Mouse (Mus musculus) forebrain, embryonic 12.5 days (tissue): Measurements from ENCODE around the gene Irf1. TPM values are rescaled to one million over a fixed set of nuclear protein-coding genes. Genes with fewer than 3 reads are reported as not detected.
"Not testable (repeated sequence)": the region's sequence is repeated elsewhere in the genome, so short reads cannot be mapped to it uniquely, and the experiment has no call there.

ENCODE experiments used
- ATAC-seq: fragments of 200-750 bp; cut with Nextera tagmentation; 2 replicates; pipeline ENCODE4 v1.8.0; 2017; ENCODE audit warnings: moderate TSS enrichment; ENCODE audit not compliant: low FRiP score
- H3K27ac ChIP-seq: fragments of 300-500 bp; sonication (generic); 2 replicates; pipeline ENCODE4 v1.5.1; 2016; ENCODE audit warnings: mild to moderate bottlenecking
- H3K27me3 ChIP-seq: fragments of 300-500 bp; sonication (generic); 2 replicates; pipeline ENCODE4 v1.6.1; 2016; ENCODE audit warnings: mild to moderate bottlenecking
- H3K36me3 ChIP-seq: fragments of 300-500 bp; sonication (generic); replicated peaks from 2 replicates; pipeline ENCODE4 v1.6.1; 2016; ENCODE audit warnings: mild to moderate bottlenecking
- H3K4me1 ChIP-seq: fragments of 300-500 bp; sonication (generic); 2 replicates; pipeline ENCODE4 v1.6.1; 2016
- H3K4me2 ChIP-seq: fragments of 300-500 bp; sonication (generic); 2 replicates; pipeline ENCODE4 v1.6.1; 2016; ENCODE audit warnings: mild to moderate bottlenecking, moderate library complexity
- H3K4me3 ChIP-seq: fragments of 300-500 bp; sonication (generic); replicated peaks from 2 replicates; pipeline ENCODE4 v1.5.1; 2016; ENCODE audit warnings: mild to moderate bottlenecking
- H3K9ac ChIP-seq: fragments of 300-500 bp; sonication (generic); 2 replicates; pipeline ENCODE4 v1.6.1; 2016; ENCODE audit warnings: mild to moderate bottlenecking
- H3K9me3 ChIP-seq: fragments of 300-500 bp; sonication (generic); 2 replicates; pipeline ENCODE4 v1.6.1; 2016
- WGBS: fragments of 180-500 bp; shearing (Covaris S2); methylation state at CpG from one replicate; pipeline ENCODE4 v1.1.7; 2016; 5-methylcytosine and 5-hydroxymethylcytosine counted together
- polyA plus RNA-seq: library from polyadenylated mRNA; unstranded; fragments of >200 nt; fragmentation: Nextera tagmentation; extraction: Ambion mirVana; gene quantifications from 2 replicates; pipeline ENCODE4 v1.2.1, GENCODE M21; 2016

Gene Irf1
- polyA plus RNA-seq, 1 experiment from 2014 or later, result 3.9 TPM

GRCm38 (mm10) chr11:53747985-53748384 lies 21.8 kb upstream of the Irf1 start:
- H3K4me2 ChIP-seq, result no peak overlapping the region
- no peak overlapping the region for H3K27ac ChIP-seq
- H3K9me3 ChIP-seq, result no peaks in the 10 kb centered on the region
- no peak overlapping the region for H3K4me3 ChIP-seq
- 93% methylated on average over 9 of the region's 9 CpGs for WGBS
- no peak for ATAC-seq
- no peak overlapping the region for H3K9ac ChIP-seq
- no peaks in the 10 kb centered on the region; the same call in 1 of the 2 replicates for H3K4me1 ChIP-seq
- no peaks in the 10 kb centered on the region for H3K36me3 ChIP-seq
- H3K27me3 ChIP-seq, result no peaks in the 10 kb centered on the region

GRCm38 (mm10) chr11:53748614-53749013 lies 21.2 kb upstream of the Irf1 start:
- 96% methylated on average over 6 of the region's 6 CpGs for WGBS
- H3K9me3 ChIP-seq, result no peaks in the 10 kb centered on the region
- H3K4me2 ChIP-seq, result no peak overlapping the region
- ATAC-seq, result no peak
- H3K27ac ChIP-seq, result no peak overlapping the region
- no peaks in the 10 kb centered on the region; the same call in 1 of the 2 replicates for H3K4me1 ChIP-seq
- H3K4me3 ChIP-seq, result no peak overlapping the region
- H3K27me3 ChIP-seq, result no peaks in the 10 kb centered on the region
- H3K36me3 ChIP-seq, result no peaks in the 10 kb centered on the region
- H3K9ac ChIP-seq, result no peak overlapping the region

GRCm38 (mm10) chr11:53749306-53749705 lies 20.5 kb upstream of the Irf1 start:
- Histone ChIP-seq H3K4me2 (no peak overlapping the region), H3K4me1 (no peaks in the 10 kb centered on the region; the same call in 1 of the 2 replicates), H3K27me3 (no peaks in the 10 kb centered on the region), H3K36me3 (no peaks in the 10 kb centered on the region), H3K27ac (no peak overlapping the region), H3K9ac (no peak overlapping the region), H3K9me3 (no peaks in the 10 kb centered on the region), H3K4me3 (no peak overlapping the region)
- 73% methylated on average over 4 of the region's 4 CpGs for WGBS
- ATAC-seq, result no peak

GRCm38 (mm10) chr11:53749716-53750352 lies 20.0 kb upstream of the Irf1 start:
- H3K4me3 ChIP-seq, result no peak overlapping the region
- no peak overlapping the region for H3K4me2 ChIP-seq
- no peak overlapping the region for H3K27ac ChIP-seq
- no peaks in the 10 kb centered on the region for H3K9me3 ChIP-seq
- WGBS, result 54% methylated on average over 5 of the region's 5 CpGs
- no peak for ATAC-seq
- H3K36me3 ChIP-seq, result no peaks in the 10 kb centered on the region
- no peaks in the 10 kb centered on the region; the same call in 1 of the 2 replicates for H3K4me1 ChIP-seq
- no peak overlapping the region for H3K9ac ChIP-seq
- no peaks in the 10 kb centered on the region for H3K27me3 ChIP-seq

- Histone ChIP-seq H3K4me3 (no peak overlapping the region), H3K27me3 (peaks cover 16% of the 10 kb centered on the region), H3K27ac (no peak overlapping the region), H3K4me2 (no peak overlapping the region), H3K9ac (no peak overlapping the region), H3K36me3 (no peaks in the 10 kb centered on the region), H3K9me3 (no peaks in the 10 kb centered on the region), H3K4me1 (peaks cover 11% of the 10 kb centered on the region)
- ATAC-seq, result no peak
- WGBS, result 83% methylated on average over 12 of the region's 12 CpGs
Measured at GRCm38 (mm10) chr11:53755011-53755595, 14.7 kb upstream of the Irf1 start.

- H3K36me3 ChIP-seq, result no peaks in the 10 kb centered on the region
- no peak overlapping the region for H3K27ac ChIP-seq
- ATAC-seq, result no peak
- H3K9ac ChIP-seq, result no peak overlapping the region
- peaks cover 41% of the 10 kb centered on the region for H3K27me3 ChIP-seq
- peaks cover 21% of the 10 kb centered on the region for H3K4me1 ChIP-seq
- H3K9me3 ChIP-seq, result no peaks in the 10 kb centered on the region
- no peak overlapping the region for H3K4me2 ChIP-seq
- WGBS, result 93% methylated on average over 4 of the region's 4 CpGs
- H3K4me3 ChIP-seq, result no peak overlapping the region
Measured at GRCm38 (mm10) chr11:53757612-53758011, 12.2 kb upstream of the Irf1 start.

GRCm38 (mm10) chr11:53758033-53758432 lies 11.8 kb upstream of the Irf1 start:
- Histone ChIP-seq H3K4me1 (peaks cover 25% of the 10 kb centered on the region), H3K27me3 (peaks cover 45% of the 10 kb centered on the region)
- H3K4me3 ChIP-seq, ATAC-seq, H3K4me2 ChIP-seq, H3K36me3 ChIP-seq, H3K9ac ChIP-seq, H3K9me3 ChIP-seq, H3K27ac ChIP-seq: not testable (repeated sequence)
- WGBS, result 74% methylated on average over 9 of the region's 9 CpGs

GRCm38 (mm10) chr11:53758791-53759351 lies 10.9 kb upstream of the Irf1 start:
- Histone ChIP-seq H3K27me3 (peaks cover 53% of the 10 kb centered on the region), H3K9me3 (no peaks in the 10 kb centered on the region), H3K36me3 (no peaks in the 10 kb centered on the region), H3K4me1 (peaks cover 34% of the 10 kb centered on the region), H3K9ac (no peak overlapping the region), H3K4me2 (no peak overlapping the region), H3K27ac (no peak overlapping the region), H3K4me3 (no peak overlapping the region)
- WGBS, result 42% methylated on average over 6 of the region's 6 CpGs
- ATAC-seq, result no peak

GRCm38 (mm10) chr11:53759545-53760406 lies 10.0 kb upstream of the Irf1 start:
- WGBS, result 6% methylated on average over 22 of the region's 22 CpGs
- Histone ChIP-seq H3K36me3 (no peaks in the 10 kb centered on the region), H3K4me2 (peak overlapping the region; percentile 15), H3K4me1 (peaks cover 38% of the 10 kb centered on the region), H3K9ac (peak overlapping the region; percentile 5; the same call in 1 of the 2 replicates), H3K27me3 (peaks cover 60% of the 10 kb centered on the region), H3K9me3 (no peaks in the 10 kb centered on the region), H3K27ac (no peak overlapping the region), H3K4me3 (no peak overlapping the region)
- ATAC-seq, result no peak

GRCm38 (mm10) chr11:53761284-53761683 lies 8.5 kb upstream of the Irf1 start:
- Histone ChIP-seq H3K9ac (no peak overlapping the region), H3K4me3 (no peak overlapping the region), H3K4me2 (no peak overlapping the region), H3K4me1 (peaks cover 38% of the 10 kb centered on the region), H3K27ac (no peak overlapping the region), H3K27me3 (peaks cover 67% of the 10 kb centered on the region), H3K9me3 (no peaks in the 10 kb centered on the region), H3K36me3 (no peaks in the 10 kb centered on the region)
- WGBS, result 81% methylated on average over 5 of the region's 5 CpGs
- ATAC-seq, result no peak

- 60% methylated on average over 2 of the region's 2 CpGs for WGBS
- no peak for ATAC-seq
- Histone ChIP-seq H3K36me3 (no peaks in the 10 kb centered on the region), H3K9me3 (no peaks in the 10 kb centered on the region), H3K4me2 (no peak overlapping the region), H3K9ac (no peak overlapping the region), H3K4me1 (peaks cover 38% of the 10 kb centered on the region), H3K27me3 (peaks cover 71% of the 10 kb centered on the region), H3K27ac (no peak overlapping the region), H3K4me3 (no peak overlapping the region)
Measured at GRCm38 (mm10) chr11:53761822-53762221, 8.0 kb upstream of the Irf1 start.

GRCm38 (mm10) chr11:53762426-53762825 lies 7.4 kb upstream of the Irf1 start:
- H3K4me2 ChIP-seq, result peak overlapping the region; percentile 61
- peaks cover 74% of the 10 kb centered on the region for H3K27me3 ChIP-seq
- 75% methylated on average over 2 of the region's 2 CpGs for WGBS
- H3K27ac ChIP-seq, result no peak overlapping the region
- no peaks in the 10 kb centered on the region for H3K36me3 ChIP-seq
- H3K9ac ChIP-seq, result no peak overlapping the region
- no peaks in the 10 kb centered on the region for H3K9me3 ChIP-seq
- H3K4me1 ChIP-seq, result peaks cover 38% of the 10 kb centered on the region
- no peak for ATAC-seq
- peak overlapping the region; percentile 34; the same call in 1 of the 2 replicates for H3K4me3 ChIP-seq
